Mouse (Mus musculus) midbrain, embryonic 14.5 days (tissue): ENCODE data around the gene Hykk. TPM values are rescaled to one million over a fixed set of nuclear protein-coding genes. Genes with fewer than 3 reads are reported as not detected.

ENCODE experiments used
- ATAC-seq: fragments of 200-750 bp; cut with Nextera tagmentation; 2 replicates; pipeline ENCODE4 v1.8.0; 2017; ENCODE audit warnings: moderate number of reproducible peaks, moderate library complexity; ENCODE audit not compliant: low FRiP score, low TSS enrichment
- DNase-seq: peaks from one replicate; pipeline ENCODE4 v3.0.0-alpha.2; 2015
- H3K27ac ChIP-seq: fragments of 300-500 bp; sonication (generic); replicated peaks from 2 replicates; pipeline ENCODE4 v1.5.1; 2014; ENCODE audit warnings: mild to moderate bottlenecking, low read depth, low read length, moderate library complexity
- H3K27me3 ChIP-seq: fragments of 300-500 bp; sonication (generic); 2 replicates; pipeline ENCODE4 v1.6.1; 2014; ENCODE audit warnings: low read length, control low read depth, mixed read lengths; ENCODE audit not compliant: control insufficient read depth, insufficient read depth
- H3K36me3 ChIP-seq: fragments of 300-500 bp; sonication (generic); 2 replicates; pipeline ENCODE4 v1.6.1; 2014; ENCODE audit warnings: low read length, control low read depth; ENCODE audit not compliant: control insufficient read depth, insufficient read depth
- H3K4me1 ChIP-seq: fragments of 300-500 bp; sonication (generic); 2 replicates; pipeline ENCODE4 v1.6.1; 2014; ENCODE audit warnings: mild to moderate bottlenecking, antibody characterized with exemption, low read length, control low read depth; ENCODE audit not compliant: control insufficient read depth, insufficient read depth
- H3K4me2 ChIP-seq: fragments of 300-500 bp; sonication (generic); 2 replicates; pipeline ENCODE4 v1.6.1; 2014; ENCODE audit warnings: mild to moderate bottlenecking, low read length, moderate library complexity
- H3K4me3 ChIP-seq: fragments of 300-500 bp; sonication (generic); replicated peaks from 2 replicates; pipeline ENCODE4 v1.5.1; 2014; ENCODE audit warnings: low read depth, low read length
- H3K9ac ChIP-seq: fragments of 300-500 bp; sonication (generic); replicated peaks from 2 replicates; pipeline ENCODE4 v1.6.1; 2014; ENCODE audit warnings: mild to moderate bottlenecking, low read length, moderate library complexity
- H3K9me3 ChIP-seq: fragments of 300-500 bp; sonication (generic); 2 replicates; pipeline ENCODE4 v1.6.1; 2016; ENCODE audit warnings: low read length, control low read depth, mixed read lengths; ENCODE audit not compliant: control insufficient read depth
- WGBS: fragments of 180-500 bp; shearing (Covaris S2); extraction: QIAGEN DNeasy Blood & Tissue Kit; methylation state at CpG from one replicate; pipeline ENCODE4 v1.1.7; 2014; 5-methylcytosine and 5-hydroxymethylcytosine counted together
- polyA plus RNA-seq: library from polyadenylated mRNA; unstranded; fragments of >200 nt; fragmentation: Nextera tagmentation; extraction: Ambion mirVana; gene quantifications from 2 replicates; pipeline ENCODE4 v1.2.1, GENCODE M21; 2014

Gene Hykk
- polyA plus RNA-seq, 1 experiment from 2014 or later, result 2.1 TPM

GRCm38 (mm10) chr9:54994381-54994780, 77.3 kb downstream of the Hykk start:
- WGBS, result 51% methylated on average over 3 of the region's 3 CpGs
- Histone ChIP-seq H3K36me3 (no peaks in the 10 kb centered on the region), H3K4me3 (no peak overlapping the region), H3K9me3 (no peaks in the 10 kb centered on the region), H3K9ac (no peak overlapping the region), H3K4me1 (no peaks in the 10 kb centered on the region), H3K27ac (no peak overlapping the region), H3K27me3 (no peaks in the 10 kb centered on the region), H3K4me2 (no peak overlapping the region)
- ATAC-seq, result no peak
- no peak for DNase-seq

- DNase-seq (no peak), ATAC-seq (no peak)
- H3K27me3 ChIP-seq, result no peaks in the 10 kb centered on the region
- 87% methylated on average over 3 of the region's 3 CpGs for WGBS
- H3K9ac ChIP-seq, result no peak overlapping the region
- H3K9me3 ChIP-seq, result no peaks in the 10 kb centered on the region
- no peak overlapping the region for H3K4me3 ChIP-seq
- H3K36me3 ChIP-seq, result no peaks in the 10 kb centered on the region
- no peaks in the 10 kb centered on the region for H3K4me1 ChIP-seq
- H3K4me2 ChIP-seq, result no peak overlapping the region
- H3K27ac ChIP-seq, result no peak overlapping the region
Observed at GRCm38 (mm10) chr9:54995645-54996044, 78.6 kb downstream of the Hykk start.

Other genes starting within 250 kb of the Hykk start
- gene Dnaja4, start 218.4 kb upstream of the Hykk start, polyA plus RNA-seq, result 5.0 TPM in 2 replicates
- 111 and 114 TPM in 2 replicates for gene Wdr61, start 182.8 kb upstream of the Hykk start, polyA plus RNA-seq
- gene Crabp1, start 152.5 kb upstream of the Hykk start, polyA plus RNA-seq, result 34.8 and 35.1 TPM in 2 replicates
- gene Ireb2, start 53.5 kb upstream of the Hykk start, polyA plus RNA-seq, result 40.2 and 62.3 TPM in 2 replicates
- 273 and 276 TPM in 2 replicates for gene Psma4, start 33.5 kb downstream of the Hykk start, polyA plus RNA-seq
- 0.58 and 0.81 TPM in 2 replicates for gene AY074887, start 33.7 kb downstream of the Hykk start, polyA plus RNA-seq
- 5.2 and 8.0 TPM in 2 replicates for gene Chrna5, start 63.6 kb downstream of the Hykk start, polyA plus RNA-seq
- gene Chrna3, start 109.3 kb downstream of the Hykk start, polyA plus RNA-seq, result 15.4 and 17.7 TPM in 2 replicates
- 1.5 and 1.9 TPM in 2 replicates for gene Chrnb4, start 131.5 kb downstream of the Hykk start, polyA plus RNA-seq
- 45.8 and 47.1 TPM in 2 replicates for gene Ube2q2, start 231.6 kb downstream of the Hykk start, polyA plus RNA-seq